Mouse (Mus musculus) liver, embryonic 14.5 days (tissue): ENCODE data around the gene Cdca8. TPM values are rescaled to one million over a fixed set of nuclear protein-coding genes. Genes with fewer than 3 reads are reported as not detected.
"Not testable (repeated sequence)": the region's sequence is repeated elsewhere in the genome, so short reads cannot be mapped to it uniquely, and the experiment has no call there.

Source experiments
- ATAC-seq: fragments of 200-750 bp; cut with Nextera tagmentation; 2 replicates; pipeline ENCODE4 v1.8.0; 2017; ENCODE audit warnings: moderate number of reproducible peaks, mild to moderate bottlenecking, moderate library complexity; ENCODE audit not compliant: insufficient read depth
- DNase-seq, 3 experiments: peaks; one replicate each; pipeline ENCODE4 v3.0.0-alpha.2; 2012 to 2013; ENCODE audit warnings: low read depth in 3 of 3, low spot score in 3 of 3
- H3K27ac ChIP-seq: fragments of 300-500 bp; sonication (generic); 2 replicates; pipeline ENCODE4 v1.5.1; 2014; ENCODE audit warnings: moderate library complexity, mild to moderate bottlenecking, control low read depth, inconsistent platforms
- H3K27me3 ChIP-seq: fragments of 300-500 bp; sonication (generic); 2 replicates; pipeline ENCODE4 v1.6.1; 2014; ENCODE audit warnings: mild to moderate bottlenecking, low read length, moderate library complexity; ENCODE audit not compliant: control insufficient read depth, insufficient read depth
- H3K36me3 ChIP-seq: fragments of 300-500 bp; sonication (generic); replicated peaks from 2 replicates; pipeline ENCODE4 v1.6.1; 2014; ENCODE audit warnings: low read depth; ENCODE audit not compliant: control insufficient read depth, insufficient read depth
- H3K4me1 ChIP-seq, 2 experiments: fragments of 200-500 bp in 1 of 2; fragments of 300-500 bp in 1 of 2; sonication (generic) in 1 of 2; replicated peaks; 2 replicates each; pipeline ENCODE4 v1.6.1; 2012 to 2014; ENCODE audit warnings: antibody characterized with exemption in 1 of 2, inconsistent platforms in 1 of 2, low read length in 1 of 2; ENCODE audit not compliant: control insufficient read depth in 2 of 2, insufficient read depth in 2 of 2
- H3K4me2 ChIP-seq: fragments of 300-500 bp; sonication (generic); 2 replicates; pipeline ENCODE4 v1.6.1; 2014; ENCODE audit warnings: low read depth, mild to moderate bottlenecking, control low read depth, moderate library complexity
- H3K4me3 ChIP-seq, 2 experiments: fragments of 200-500 bp in 1 of 2; fragments of 300-500 bp in 1 of 2; sonication (generic) in 1 of 2; 2 replicates each; pipeline ENCODE4 v1.5.1; 2012 to 2014; ENCODE audit warnings: low read depth in 2 of 2, low read length in 2 of 2, mild to moderate bottlenecking in 2 of 2, control low read depth in 1 of 2, inconsistent platforms in 1 of 2, moderate library complexity in 1 of 2; ENCODE audit not compliant: insufficient read depth in 1 of 2
- H3K9ac ChIP-seq: fragments of 300-500 bp; sonication (generic); replicated peaks from 2 replicates; pipeline ENCODE4 v1.6.1; 2014; ENCODE audit warnings: mild to moderate bottlenecking, control low read depth, moderate library complexity
- H3K9me3 ChIP-seq: fragments of 300-500 bp; sonication (generic); 2 replicates; pipeline ENCODE4 v1.6.1; 2016; ENCODE audit warnings: low read length, mixed read lengths; ENCODE audit not compliant: control insufficient read depth
- CTCF ChIP-seq: IDR thresholded peaks from 2 replicates; pipeline ENCODE4 v1.5.1; 2016; ENCODE audit warnings: antibody characterized with exemption, low read depth, control low read depth
- EP300 ChIP-seq: IDR thresholded peaks from 2 replicates; pipeline ENCODE4 v1.6.1; 2016; ENCODE audit warnings: antibody characterized with exemption, low read depth
- WGBS: fragments of 180-500 bp; shearing (Covaris S2); extraction: QIAGEN DNeasy Blood & Tissue Kit; methylation state at CpG from one replicate; pipeline ENCODE4 v1.1.7; 2014; ENCODE audit not compliant: insufficient replicate concordance; 5-methylcytosine and 5-hydroxymethylcytosine counted together
- polyA plus RNA-seq, 2 experiments: library from polyadenylated mRNA; depleted of rRNA in 1 of 2; stranded (reverse) in 1 of 2; unstranded in 1 of 2; fragments of >200 nt; fragmentation: Nextera tagmentation in 1 of 2; extraction: Ambion mirVana in 1 of 2; gene quantifications; 2 replicates each; pipeline versions ENCODE4 v1.2.1 to v1.2.3; 2012 to 2014

Cdca8 gene
- polyA plus RNA-seq (2012; rRNA removed) (48.0 and 61.8 TPM in 2 replicates), polyA plus RNA-seq (2014; fragmentation: Nextera tagmentation; extraction: Ambion mirVana) (91.6 and 102 TPM in 2 replicates)

DNA sequence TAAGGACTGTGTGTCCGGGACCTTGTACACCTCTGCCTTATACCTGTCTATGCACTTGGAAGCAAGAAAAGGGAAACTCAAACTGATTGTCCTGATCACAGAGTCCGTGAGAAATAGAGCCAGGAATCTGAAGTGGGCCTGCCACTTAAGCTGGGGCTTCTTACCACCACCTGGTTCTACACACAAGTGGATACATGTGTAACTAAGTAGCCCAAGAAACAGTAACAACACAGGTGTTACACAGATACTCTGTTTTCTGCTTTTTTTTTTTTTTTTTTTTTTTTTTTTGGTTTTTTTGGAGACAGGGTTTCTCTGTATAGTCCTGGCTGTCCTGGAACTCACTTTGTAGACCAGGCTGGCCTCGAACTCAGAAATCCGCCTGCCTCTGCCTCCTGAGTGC, at the start of gene Cdca8:
Cdca8 (minus strand) TSS at position 101 of the 400 bp plus-strand sequence.
- not testable (repeated sequence) for ATAC-seq, H3K9me3 ChIP-seq, H3K36me3 ChIP-seq, H3K9ac ChIP-seq, H3K27ac ChIP-seq, H3K27me3 ChIP-seq, H3K4me1 ChIP-seq, DNase-seq
- H3K4me2 ChIP-seq = peak within 1 kb of the TSS; percentile 84
- peak within 1 kb of the TSS in 1 of 2 experiments; percentile 88; a peak in 1 of 4 replicates for H3K4me3 ChIP-seq
- 80% methylated on average over 4 of the region's 4 CpGs for WGBS

DNA sequence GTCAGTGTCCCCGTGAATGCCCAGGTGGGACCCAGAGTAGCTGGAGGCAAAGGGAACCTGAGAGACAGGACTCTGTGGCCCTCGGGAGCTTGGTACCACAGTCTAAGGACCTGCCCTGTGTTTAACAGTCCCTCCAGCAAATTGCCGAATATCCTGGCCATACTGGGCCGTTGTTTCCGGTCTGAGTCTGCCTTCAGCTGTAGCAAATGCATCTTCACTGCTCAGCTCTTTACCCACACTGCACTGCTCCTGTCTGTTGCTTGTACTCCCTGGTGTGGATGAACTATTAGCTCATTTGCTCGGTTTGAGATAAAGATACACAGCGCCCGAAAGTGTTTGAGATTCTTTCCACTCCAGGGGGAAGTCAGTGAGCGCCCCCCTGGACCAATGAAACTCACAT, 49.3 kb upstream of the Cdca8 start:
- Histone ChIP-seq H3K9ac (no peak overlapping the region), H3K4me1 (no peaks in the 10 kb centered on the region), H3K27ac (no peak overlapping the region), H3K9me3 (no peaks in the 10 kb centered on the region), H3K36me3 (no peaks in the 10 kb centered on the region), H3K27me3 (peaks cover 75% of the 10 kb centered on the region), H3K4me3 (no peak overlapping the region), H3K4me2 (no peak overlapping the region)
- TF ChIP-seq EP300 (no peak), CTCF (no peak)
- DNase-seq = no peak
- no peak for ATAC-seq
- 22% methylated on average over 9 of the region's 9 CpGs for WGBS

DNA sequence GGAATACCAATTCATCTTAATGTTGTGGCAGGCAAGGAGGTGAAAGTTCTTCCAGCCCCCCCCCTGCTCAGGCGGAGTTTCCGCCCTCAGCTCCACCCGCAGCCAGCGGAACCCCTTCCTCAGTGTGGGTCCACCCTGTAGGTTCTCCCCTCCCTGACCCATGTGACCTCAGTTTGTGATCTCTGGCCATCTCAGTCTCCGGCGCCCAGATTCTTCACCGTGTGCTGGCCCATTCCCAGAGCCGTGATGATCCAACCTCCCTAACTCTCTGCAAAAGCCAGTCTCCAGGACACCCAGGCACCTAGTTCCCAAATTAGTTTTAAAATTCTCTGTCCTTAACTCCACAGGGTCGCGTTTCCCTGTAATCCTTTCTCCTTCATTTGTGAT, 48.6 kb upstream of the Cdca8 start:
- Histone ChIP-seq H3K27me3 (peaks cover 79% of the 10 kb centered on the region), H3K4me3 (no peak overlapping the region), H3K4me2 (no peak overlapping the region), H3K9me3 (no peaks in the 10 kb centered on the region), H3K9ac (no peak overlapping the region), H3K36me3 (no peaks in the 10 kb centered on the region), H3K27ac (no peak overlapping the region), H3K4me1 (no peaks in the 10 kb centered on the region)
- 7% methylated on average over 10 of the region's 10 CpGs for WGBS
- TF ChIP-seq CTCF (no peak), EP300 (no peak)
- ATAC-seq (no peak), DNase-seq (no peak)

GRCm38 (mm10) chr4:124986739-124987710, 47.9 kb upstream of the Cdca8 start:
- Histone ChIP-seq H3K4me3 (peak overlapping the region in 1 of 2 experiments; percentile 32; a peak in 2 of 4 replicates), H3K27ac (no peak overlapping the region), H3K27me3 (peaks cover 79% of the 10 kb centered on the region), H3K9ac (no peak overlapping the region), H3K36me3 (no peaks in the 10 kb centered on the region), H3K4me2 (peak overlapping the region; percentile 38), H3K9me3 (no peaks in the 10 kb centered on the region), H3K4me1 (no peaks in the 10 kb centered on the region)
- WGBS = 6% methylated on average over 46 of the region's 51 CpGs
- no peak for ATAC-seq
- no peak for TF ChIP-seq CTCF
- no peak for TF ChIP-seq EP300
- DNase-seq = no peak
